Mouse (Mus musculus) thymus, adult 2 months (tissue): ENCODE results near the gene Epas1.

ENCODE experiments used
- CTCF ChIP-seq: fragments of 200-500 bp; IDR thresholded peaks from 2 replicates; pipeline ENCODE4 v1.5.1; 2012; ENCODE audit warnings: mild to moderate bottlenecking, control low read depth, low read length, moderate library complexity, borderline replicate concordance; ENCODE audit not compliant: control insufficient read depth, poor library complexity, insufficient read depth; ENCODE audit errors: extremely low read depth
- POLR2A ChIP-seq: fragments of 200-500 bp; IDR thresholded peaks from 2 replicates; pipeline ENCODE4 v1.6.1; 2012; ENCODE audit warnings: mild to moderate bottlenecking, low read length, control low read depth, moderate library complexity; ENCODE audit not compliant: control insufficient read depth, poor library complexity, insufficient read depth; ENCODE audit errors: extremely low read depth

GRCm38 (mm10) chr17:86769330-86770211, 16.1 kb downstream of the Epas1 start:
- TF ChIP-seq CTCF (no peak), POLR2A (no peak)
